Mouse (Mus musculus) myocyte (in vitro differentiated cells): ENCODE results near the gene Kat2b.

Experiments used
- MAX ChIP-seq: IDR thresholded peaks from one replicate; pipeline ENCODE4 v1.6.1; 2011; ENCODE audit warnings: low read depth, mild to moderate bottlenecking, control low read depth
- POLR2A ChIP-seq: IDR thresholded peaks from one replicate; pipeline ENCODE4 v1.6.1; 2011; ENCODE audit warnings: low read depth, mild to moderate bottlenecking, control low read depth, moderate library complexity; ENCODE audit not compliant: insufficient read length
- POLR2AphosphoS2 ChIP-seq: IDR thresholded peaks from one replicate; pipeline ENCODE4 v1.6.1; 2011; ENCODE audit warnings: low read depth, control low read depth; ENCODE audit not compliant: insufficient read length
- SRF ChIP-seq: IDR thresholded peaks from one replicate; pipeline ENCODE4 v1.6.1; 2011; ENCODE audit warnings: low read depth; ENCODE audit not compliant: control insufficient read depth, insufficient read length
- USF1 ChIP-seq: IDR thresholded peaks from one replicate; pipeline ENCODE4 v1.6.1; 2011; ENCODE audit warnings: low read depth, mild to moderate bottlenecking, control low read depth, moderate library complexity

DNA sequence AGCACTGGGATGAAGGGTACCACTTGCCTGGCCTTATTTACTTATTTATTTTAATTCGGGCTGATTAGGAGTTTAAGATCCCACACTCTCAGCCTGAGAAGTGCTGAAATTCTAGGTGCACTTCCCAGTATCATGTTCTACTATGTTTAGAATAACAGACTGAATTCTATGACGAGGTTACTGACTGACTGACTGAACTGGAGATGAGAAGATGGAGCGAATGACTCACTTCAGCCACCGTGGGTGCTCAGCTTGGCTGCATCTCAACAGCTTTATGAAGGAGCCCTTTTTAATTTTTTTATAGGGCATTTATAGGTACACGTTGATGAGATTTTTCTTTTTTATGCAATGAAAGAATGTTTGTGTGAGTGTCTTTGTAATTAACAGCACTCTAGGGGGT lies 11.1 kb downstream of the Kat2b start:
- TF ChIP-seq POLR2A (no peak), SRF (no peak), USF1 (no peak), MAX (no peak), POLR2AphosphoS2 (no peak)
